Mouse (Mus musculus) intestine, postnatal 0 days (tissue): ENCODE measurements around the gene Ccr3. TPM values are rescaled to one million over a fixed set of nuclear protein-coding genes. Genes with fewer than 3 reads are reported as not detected.
"Not testable (repeated sequence)": the region's sequence is repeated elsewhere in the genome, so short reads cannot be mapped to it uniquely, and the experiment has no call there.

Experiments used
- ATAC-seq: fragments of 200-750 bp; cut with Nextera tagmentation; 2 replicates; pipeline ENCODE4 v1.8.0; 2017; ENCODE audit warnings: mild to moderate bottlenecking, moderate TSS enrichment, moderate library complexity
- H3K27ac ChIP-seq: fragments of 300-500 bp; sonication (generic); 2 replicates; pipeline ENCODE4 v1.5.1; 2014; ENCODE audit warnings: mild to moderate bottlenecking, low read depth, low read length, moderate library complexity
- H3K27me3 ChIP-seq: fragments of 300-500 bp; sonication (generic); replicated peaks from 2 replicates; pipeline ENCODE4 v1.6.1; 2014; ENCODE audit warnings: low read length, mixed read lengths; ENCODE audit not compliant: control insufficient read depth, insufficient read depth
- H3K36me3 ChIP-seq: fragments of 300-500 bp; sonication (generic); 2 replicates; pipeline ENCODE4 v1.6.1; 2014; ENCODE audit warnings: mild to moderate bottlenecking, moderate library complexity; ENCODE audit not compliant: control insufficient read depth, insufficient read depth
- H3K4me1 ChIP-seq: fragments of 300-500 bp; sonication (generic); replicated peaks from 2 replicates; pipeline ENCODE4 v1.6.1; 2014; ENCODE audit warnings: antibody characterized with exemption, low read length, mixed read lengths; ENCODE audit not compliant: control insufficient read depth, insufficient read depth
- H3K4me2 ChIP-seq: fragments of 300-500 bp; sonication (generic); replicated peaks from 2 replicates; pipeline ENCODE4 v1.6.1; 2014; ENCODE audit warnings: low read depth, mild to moderate bottlenecking, moderate library complexity
- H3K4me3 ChIP-seq: fragments of 300-500 bp; sonication (generic); 2 replicates; pipeline ENCODE4 v1.5.1; 2014; ENCODE audit warnings: low read depth, low read length
- H3K9ac ChIP-seq: fragments of 300-500 bp; sonication (generic); 2 replicates; pipeline ENCODE4 v1.6.1; 2014; ENCODE audit warnings: mild to moderate bottlenecking, low read depth, low read length
- H3K9me3 ChIP-seq: fragments of 300-500 bp; sonication (generic); 2 replicates; pipeline ENCODE4 v1.6.1; 2016; ENCODE audit warnings: mixed run types; ENCODE audit not compliant: control insufficient read depth
- CTCF ChIP-seq: sonication (generic); IDR thresholded peaks from 2 replicates; pipeline ENCODE4 v1.5.1; 2016; ENCODE audit warnings: low read depth, mild to moderate bottlenecking, control low read depth, antibody characterized with exemption, moderate library complexity
- WGBS: fragments of 180-500 bp; shearing (Covaris S2); extraction: QIAGEN DNeasy Blood & Tissue Kit; methylation state at CpG from one replicate; pipeline ENCODE4 v1.1.7; 2014; 5-methylcytosine and 5-hydroxymethylcytosine counted together
- polyA plus RNA-seq: library from polyadenylated mRNA; unstranded; fragments of >200 nt; fragmentation: Nextera tagmentation; extraction: Ambion mirVana; gene quantifications from 2 replicates; pipeline ENCODE4 v1.2.1, GENCODE M21; 2015

Ccr3 gene
- 0.05 and 0.10 TPM in 2 replicates for polyA plus RNA-seq

DNA sequence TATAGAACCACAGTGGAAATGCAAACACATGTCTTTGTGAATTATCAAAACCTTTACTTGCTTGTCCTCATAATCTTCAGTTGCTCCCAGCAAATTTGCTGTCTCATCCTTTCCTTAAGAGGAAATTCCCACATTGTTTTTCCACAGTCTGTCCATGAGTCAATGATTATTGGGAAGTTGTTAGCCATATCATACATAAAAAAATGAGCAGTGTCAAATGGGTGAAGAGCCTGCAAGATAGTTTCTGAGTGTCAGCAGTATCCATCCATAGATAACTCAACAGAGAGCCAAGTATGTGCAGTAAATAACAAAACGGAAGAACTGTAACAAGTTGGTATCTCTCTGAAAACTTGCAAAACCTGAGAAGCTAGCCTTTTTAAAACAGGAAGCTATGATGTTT lies at the start of gene Ccr3:
Gene Ccr3, plus strand, starts transcription at position 301 of the 400 bp plus-strand sequence.
- Histone ChIP-seq H3K27ac (no peak within 1 kb of the TSS), H3K4me3 (no peak within 1 kb of the TSS), H3K9ac (no peak within 1 kb of the TSS), H3K4me1 (no peaks in the 10 kb centered on the region), H3K9me3 (no peaks in the 10 kb centered on the region), H3K27me3 (no peaks in the 10 kb centered on the region), H3K36me3 (no peaks in the 10 kb centered on the region), H3K4me2 (no peak within 1 kb of the TSS)
- 81% methylated on average over 1 of the region's 1 CpGs for WGBS
- ATAC-seq: no peak
- TF ChIP-seq CTCF: no peak

- 87% methylated on average over 2 of the region's 2 CpGs for WGBS
- H3K9ac ChIP-seq: no peak overlapping the region
- no peak overlapping the region for H3K4me3 ChIP-seq
- H3K36me3 ChIP-seq: no peaks in the 10 kb centered on the region
- no peaks in the 10 kb centered on the region for H3K4me1 ChIP-seq
- ATAC-seq: no peak
- no peaks in the 10 kb centered on the region for H3K9me3 ChIP-seq
- no peak overlapping the region for H3K27ac ChIP-seq
- no peak for TF ChIP-seq CTCF
- no peaks in the 10 kb centered on the region for H3K27me3 ChIP-seq
- no peak overlapping the region for H3K4me2 ChIP-seq
Observed at GRCm38 (mm10) chr9:123975630-123976029, 46.1 kb upstream of the Ccr3 start.

GRCm38 (mm10) chr9:123976876-123977663 lies 44.7 kb upstream of the Ccr3 start:
- Histone ChIP-seq H3K9me3 (no peaks in the 10 kb centered on the region), H3K4me2 (no peak overlapping the region), H3K9ac (no peak overlapping the region), H3K27ac (no peak overlapping the region), H3K36me3 (no peaks in the 10 kb centered on the region), H3K4me1 (no peaks in the 10 kb centered on the region), H3K27me3 (no peaks in the 10 kb centered on the region), H3K4me3 (no peak overlapping the region)
- TF ChIP-seq CTCF: no peak
- WGBS: 80% methylated on average over 9 of the region's 9 CpGs
- ATAC-seq: no peak

GRCm38 (mm10) chr9:123978308-123978707 lies 43.5 kb upstream of the Ccr3 start, which contains the start of gene Ccr1l1:
Gene Ccr1l1 (minus strand): TSS chr9:123978408.
- Histone ChIP-seq H3K9me3 (no peaks in the 10 kb centered on the region), H3K27ac (no peak within 1 kb of the TSS), H3K4me3 (no peak within 1 kb of the TSS), H3K36me3 (no peaks in the 10 kb centered on the region), H3K4me1 (no peaks in the 10 kb centered on the region), H3K4me2 (no peak within 1 kb of the TSS), H3K9ac (no peak within 1 kb of the TSS), H3K27me3 (no peaks in the 10 kb centered on the region)
- 35% methylated on average over 1 of the region's 1 CpGs for WGBS
- no peak for ATAC-seq
- no peak for TF ChIP-seq CTCF

GRCm38 (mm10) chr9:123980858-123981475 lies 40.8 kb upstream of the Ccr3 start:
- H3K36me3 ChIP-seq, H3K4me3 ChIP-seq, H3K27me3 ChIP-seq, ATAC-seq, H3K4me1 ChIP-seq, H3K9ac ChIP-seq, H3K4me2 ChIP-seq, H3K27ac ChIP-seq, H3K9me3 ChIP-seq: not testable (repeated sequence)
- WGBS: no CpG with 5 or more reads among the region's 3 CpGs

DNA sequence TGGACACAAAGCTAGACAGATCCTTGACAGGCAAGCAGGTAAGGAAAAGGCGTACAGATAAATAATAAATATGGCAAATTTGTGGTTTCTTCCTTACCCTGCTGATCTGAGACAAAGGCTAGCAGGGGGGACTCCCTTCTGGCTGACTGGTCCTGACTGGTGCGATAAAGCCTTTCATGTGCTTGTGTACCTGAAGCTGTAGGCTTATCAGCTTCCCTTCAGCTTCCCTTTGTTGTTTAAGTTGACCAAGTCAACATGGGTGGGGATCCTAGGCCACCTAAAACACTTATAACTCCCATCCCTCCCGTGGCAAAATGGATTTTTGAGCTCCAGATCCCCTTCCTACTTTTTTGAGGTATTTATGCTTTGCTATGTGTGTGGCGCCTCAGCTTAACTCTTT lies 39.9 kb upstream of the Ccr3 start:
- no peak overlapping the region for H3K4me2 ChIP-seq
- no peaks in the 10 kb centered on the region for H3K27me3 ChIP-seq
- no peak overlapping the region for H3K9ac ChIP-seq
- WGBS: 60% methylated on average over 4 of the region's 4 CpGs
- no peaks in the 10 kb centered on the region for H3K9me3 ChIP-seq
- no peak overlapping the region for H3K27ac ChIP-seq
- TF ChIP-seq CTCF: no peak
- no peaks in the 10 kb centered on the region for H3K4me1 ChIP-seq
- no peaks in the 10 kb centered on the region for H3K36me3 ChIP-seq
- H3K4me3 ChIP-seq: no peak overlapping the region
- no peak for ATAC-seq
